Mouse (Mus musculus) thymus, postnatal 4 days (tissue): Measurements from ENCODE around the gene Dmbt1.
"Not testable (repeated sequence)": the region's sequence is repeated elsewhere in the genome, so short reads cannot be mapped to it uniquely, and the experiment has no call there.

Experiments
- DNase-seq: peaks from one replicate; pipeline ENCODE4 v3.0.0; 2021

The Dmbt1 gene

DNA sequence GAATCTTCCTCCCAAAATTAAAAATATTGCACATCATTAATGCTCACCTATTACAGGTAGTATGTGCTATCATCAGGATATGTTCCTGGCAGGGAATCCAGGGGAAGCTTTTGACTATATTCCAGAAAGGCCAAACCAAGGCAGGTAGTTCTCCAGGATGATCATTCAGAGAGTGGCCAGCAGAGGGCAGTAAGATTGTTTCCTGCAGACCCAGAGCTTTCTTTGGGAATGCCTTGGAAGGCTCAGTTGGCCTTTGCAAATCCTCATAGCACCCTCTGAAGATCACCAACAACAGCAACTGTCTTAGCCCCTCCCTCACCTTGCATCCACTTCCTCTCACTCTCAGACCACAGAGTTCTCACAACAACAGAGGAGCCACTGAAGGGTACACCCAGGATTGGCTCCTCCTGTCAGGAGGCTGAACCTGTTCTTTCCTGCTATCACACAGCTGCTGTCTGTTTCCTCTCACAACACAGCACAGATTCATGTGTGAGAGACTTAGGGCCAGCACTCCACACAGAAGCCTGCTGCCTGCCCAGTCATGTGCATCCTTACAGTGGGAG is 23.0 kb downstream of the Dmbt1 start:
- peak; percentile 38 for DNase-seq

DNA sequence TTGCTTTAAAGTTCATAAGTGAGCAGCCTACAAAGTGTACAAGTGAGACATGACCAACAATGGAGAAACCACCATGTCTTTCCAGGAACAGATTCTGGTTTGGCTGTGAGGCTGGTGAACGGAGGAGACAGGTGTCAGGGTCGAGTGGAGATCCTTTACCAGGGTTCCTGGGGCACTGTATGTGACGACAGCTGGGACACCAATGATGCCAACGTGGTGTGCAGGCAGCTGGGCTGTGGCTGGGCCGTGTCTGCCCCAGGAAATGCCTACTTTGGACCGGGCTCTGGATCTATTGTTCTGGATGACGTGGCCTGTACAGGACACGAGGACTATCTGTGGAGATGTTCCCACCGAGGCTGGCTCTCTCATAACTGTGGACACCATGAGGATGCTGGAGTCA is 26.1 kb downstream of the Dmbt1 start:
- not testable (repeated sequence) for DNase-seq

DNA sequence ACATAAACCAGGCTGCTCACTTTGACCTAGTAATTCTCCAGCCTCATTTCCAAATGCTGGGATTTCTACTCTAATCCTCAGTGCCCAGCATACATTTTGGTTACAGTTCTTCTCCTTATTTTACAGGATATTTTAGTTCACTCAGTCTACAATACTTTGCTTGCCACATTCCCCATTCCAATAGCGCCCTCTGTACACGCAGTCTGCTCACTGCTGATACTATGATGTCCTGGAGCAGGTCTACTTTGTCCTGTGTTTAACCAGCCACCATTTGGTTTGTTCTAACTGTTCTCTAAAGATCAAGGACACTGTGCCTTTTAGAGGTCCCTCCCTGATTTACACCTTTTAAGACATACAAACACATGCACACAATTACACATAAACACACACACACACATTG is 28.0 kb downstream of the Dmbt1 start:
- peak; percentile 67 for DNase-seq

DNA sequence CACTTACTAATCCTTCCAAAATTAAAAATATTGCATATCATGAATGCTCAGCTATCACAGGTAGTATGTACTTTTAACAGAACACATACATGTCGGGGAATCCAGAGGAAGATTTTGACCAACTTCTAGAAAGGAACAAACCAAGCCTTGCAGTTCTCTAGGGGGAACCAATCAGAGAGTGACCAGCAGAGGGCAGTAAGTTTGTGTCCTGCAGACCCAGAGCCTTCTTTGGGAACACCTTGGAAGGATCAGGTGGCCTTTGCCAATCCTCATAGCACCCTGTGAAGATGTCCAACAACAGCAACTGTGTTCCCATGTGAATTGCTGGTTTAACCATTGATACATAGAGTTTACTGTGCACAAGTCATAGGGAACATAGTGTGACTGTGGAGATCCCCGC is 30.7 kb downstream of the Dmbt1 start:
- peak; percentile 57 for DNase-seq

DNA sequence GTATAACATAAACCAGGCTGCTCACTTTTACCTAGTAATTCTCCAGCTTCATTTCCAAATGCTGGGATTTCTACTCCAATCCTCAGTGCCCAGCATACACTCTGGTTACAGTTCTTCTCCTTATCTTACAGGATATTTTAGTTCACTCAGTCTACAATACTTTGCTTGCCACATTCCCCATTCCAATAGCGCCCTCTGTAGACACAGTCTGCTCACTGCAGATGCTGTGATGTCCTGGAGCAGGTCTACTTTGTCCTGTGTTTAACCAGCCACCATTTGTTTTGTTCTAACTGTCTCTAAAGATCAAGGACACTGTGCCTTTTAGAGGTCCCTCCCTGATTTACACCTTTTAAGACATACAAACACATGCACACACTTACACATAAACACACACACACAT is 36.3 kb downstream of the Dmbt1 start:
- DNase-seq: peak; percentile 80

DNA sequence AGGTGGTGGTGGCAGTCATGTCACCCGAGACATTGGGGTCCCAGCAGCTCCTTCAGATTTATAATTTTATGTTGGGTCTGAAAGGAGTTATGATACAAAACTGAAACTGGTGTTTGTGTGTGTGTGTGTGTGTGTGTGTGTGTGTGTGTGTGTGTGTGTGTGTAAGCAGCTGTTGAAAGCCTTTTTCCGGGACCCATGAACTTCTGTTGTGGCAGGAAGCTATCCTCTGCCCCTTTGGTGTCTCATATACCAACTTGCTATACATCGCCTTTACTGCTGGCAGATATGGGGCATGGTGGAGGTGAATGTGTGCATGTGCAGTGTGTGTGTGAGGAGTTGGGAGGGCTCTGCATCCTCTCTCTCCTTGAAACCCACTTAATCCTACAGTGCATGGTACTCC is 41.6 kb downstream of the Dmbt1 start:
- peak; percentile 70 for DNase-seq

DNA sequence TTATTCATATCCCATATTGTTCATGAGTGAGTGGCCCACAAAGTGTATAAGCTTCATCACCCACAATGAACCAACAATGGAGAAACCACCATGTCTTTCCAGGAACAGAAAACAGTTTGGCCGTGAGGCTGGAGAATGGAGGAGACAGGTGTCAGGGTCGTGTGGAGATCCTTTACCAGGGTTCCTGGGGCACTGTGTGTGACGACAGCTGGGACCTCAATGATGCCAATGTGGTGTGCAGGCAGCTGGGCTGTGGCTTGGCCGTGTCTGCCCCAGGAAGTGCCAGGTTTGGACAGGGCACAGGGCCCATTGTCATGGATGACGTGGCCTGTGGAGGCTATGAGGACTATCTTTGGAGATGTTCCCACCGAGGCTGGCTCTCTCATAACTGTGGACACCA is 42.2 kb downstream of the Dmbt1 start:
- peak; percentile 24 for DNase-seq

DNA sequence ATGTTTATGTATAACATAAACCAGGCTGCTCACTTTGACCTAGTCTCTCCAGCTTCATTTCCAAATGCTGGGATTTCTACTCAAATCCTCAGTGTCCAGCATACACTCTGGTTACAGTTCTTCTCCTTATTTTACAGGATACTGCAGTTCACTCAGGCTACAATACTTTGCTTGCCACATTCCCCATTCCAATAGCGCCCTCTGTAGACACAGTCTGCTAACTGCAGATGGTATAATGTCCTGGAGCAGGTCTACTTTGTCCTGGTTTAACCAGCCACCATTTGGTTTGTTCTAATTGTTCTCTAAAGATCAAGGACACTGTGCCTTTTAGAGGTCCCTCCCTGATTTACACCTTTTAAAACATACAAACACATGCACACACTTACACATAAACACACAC is 44.1 kb downstream of the Dmbt1 start:
- peak; percentile 78 for DNase-seq

DNA sequence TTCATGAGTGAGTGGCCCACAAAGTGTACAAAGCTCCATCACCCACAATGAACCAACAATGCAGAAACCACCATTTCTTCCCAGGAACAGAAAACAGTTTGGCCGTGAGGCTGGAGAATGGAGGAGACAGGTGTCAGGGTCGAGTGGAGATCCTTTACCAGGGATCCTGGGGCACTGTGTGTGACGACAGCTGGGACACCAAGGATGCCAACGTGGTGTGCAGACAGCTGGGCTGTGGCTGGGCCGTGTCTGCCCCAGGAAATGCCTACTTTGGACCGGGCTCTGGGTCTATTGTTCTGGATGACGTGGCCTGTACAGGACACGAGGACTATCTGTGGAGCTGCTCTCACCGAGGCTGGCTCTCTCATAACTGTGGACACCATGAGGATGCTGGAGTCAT is 50.5 kb downstream of the Dmbt1 start:
- not testable (repeated sequence) for DNase-seq

DNA sequence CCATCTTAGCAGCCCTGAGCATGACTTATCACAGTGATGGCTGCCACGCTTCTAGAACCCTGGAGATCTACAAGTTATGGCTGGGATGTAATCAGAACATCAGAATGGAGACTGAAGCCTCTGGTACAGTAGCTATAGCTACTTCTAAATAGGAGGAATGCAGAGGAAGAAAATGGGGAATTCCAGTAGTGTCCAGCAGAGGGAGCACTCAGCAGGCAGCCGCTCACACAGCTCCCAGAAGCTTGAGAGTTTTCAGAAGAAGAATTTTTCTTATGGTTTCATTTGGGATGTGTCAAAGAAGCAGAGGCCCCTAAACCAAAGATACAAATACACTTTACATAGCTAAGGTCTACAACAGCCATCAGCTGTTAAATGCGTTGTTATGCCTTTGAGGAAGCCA is 80.6 kb downstream of the Dmbt1 start:
- peak; percentile 74 for DNase-seq

DNA sequence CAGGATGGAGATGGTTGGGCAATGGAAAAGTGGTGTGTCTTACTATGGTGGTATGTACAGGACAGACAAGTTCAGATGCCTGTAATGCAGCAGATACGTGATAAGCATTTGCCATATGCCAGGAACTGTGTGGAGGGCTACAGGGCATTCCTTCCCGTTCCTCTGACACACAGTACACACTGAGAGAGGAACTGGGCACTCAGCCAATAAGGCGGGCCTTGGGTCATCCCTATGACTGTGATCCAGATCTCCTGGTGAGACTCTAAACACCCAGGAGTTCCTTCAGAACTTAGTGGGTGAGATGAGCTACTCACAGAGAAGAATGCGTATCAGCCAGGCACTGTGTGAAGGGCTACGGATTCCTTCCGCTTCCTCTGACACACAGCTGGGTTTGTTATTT is 81.8 kb downstream of the Dmbt1 start:
- DNase-seq: no peak

DNA sequence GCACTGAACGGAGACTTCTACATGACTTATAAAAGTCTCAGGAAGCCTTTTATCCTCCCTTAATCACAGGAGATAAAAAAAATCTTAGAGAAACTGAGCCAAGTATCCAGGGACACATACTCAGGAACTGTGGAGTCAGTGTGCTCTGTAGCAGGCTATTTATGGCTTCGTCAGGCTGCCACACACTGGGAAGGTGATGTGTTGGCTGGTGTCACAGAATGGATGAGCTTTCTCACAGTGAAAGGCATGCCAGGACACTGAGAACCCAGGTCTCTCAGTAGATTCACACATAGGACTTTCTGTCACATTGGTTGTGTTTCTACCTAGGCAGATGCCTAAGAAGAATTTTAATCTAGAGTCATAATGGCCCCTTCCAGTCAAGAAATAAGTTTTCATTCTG is 82.6 kb downstream of the Dmbt1 start:
- no peak for DNase-seq

DNA sequence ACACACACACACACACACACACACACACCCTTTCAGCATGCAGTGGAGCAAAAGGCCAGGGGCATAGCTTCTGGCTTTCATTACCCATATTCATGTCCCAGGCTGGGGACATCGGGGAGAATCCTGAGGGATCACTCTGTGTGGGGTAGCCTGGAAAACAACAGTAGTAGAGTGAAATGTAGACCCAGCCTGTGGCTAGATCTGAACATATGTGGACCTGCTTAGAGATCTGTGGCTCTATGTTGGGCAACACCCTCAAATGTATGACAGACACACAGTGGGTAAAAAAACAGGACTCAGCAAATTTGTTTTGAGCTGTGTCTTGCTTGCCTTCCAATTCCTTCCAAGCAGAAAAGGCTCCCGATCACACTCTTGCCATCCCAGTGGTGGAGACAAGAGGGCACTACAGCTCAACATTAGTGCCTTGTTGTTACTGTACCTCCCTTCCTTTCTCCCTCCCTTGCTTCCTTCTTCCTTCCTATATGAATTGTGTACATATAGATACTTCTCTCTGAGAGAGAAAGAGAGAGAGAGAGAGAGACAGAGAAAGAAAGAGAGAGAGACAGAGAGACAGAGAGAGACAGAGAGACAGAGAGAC is 90.5 kb downstream of the Dmbt1 start:
- peak; percentile 14 for DNase-seq

DNA sequence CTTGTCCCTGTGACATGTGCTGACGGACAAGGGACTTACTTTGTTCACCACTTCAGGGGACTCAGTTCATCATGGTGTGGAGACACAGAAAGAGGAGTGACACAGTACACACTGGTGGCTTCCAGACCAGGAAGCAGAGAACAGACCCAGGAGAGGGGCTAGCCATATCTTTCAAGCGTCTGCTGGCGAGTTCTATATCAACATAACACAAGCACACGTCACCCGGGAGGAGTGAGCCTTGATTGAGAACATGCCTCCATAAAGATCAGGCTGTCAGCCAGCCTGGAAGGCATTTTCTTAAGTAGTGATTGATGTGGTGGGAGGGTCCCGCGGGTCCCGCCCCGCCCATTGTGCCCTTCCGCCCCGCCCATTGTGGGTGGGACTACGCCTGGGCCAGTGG is 98.2 kb downstream of the Dmbt1 start:
- DNase-seq: no peak

DNA sequence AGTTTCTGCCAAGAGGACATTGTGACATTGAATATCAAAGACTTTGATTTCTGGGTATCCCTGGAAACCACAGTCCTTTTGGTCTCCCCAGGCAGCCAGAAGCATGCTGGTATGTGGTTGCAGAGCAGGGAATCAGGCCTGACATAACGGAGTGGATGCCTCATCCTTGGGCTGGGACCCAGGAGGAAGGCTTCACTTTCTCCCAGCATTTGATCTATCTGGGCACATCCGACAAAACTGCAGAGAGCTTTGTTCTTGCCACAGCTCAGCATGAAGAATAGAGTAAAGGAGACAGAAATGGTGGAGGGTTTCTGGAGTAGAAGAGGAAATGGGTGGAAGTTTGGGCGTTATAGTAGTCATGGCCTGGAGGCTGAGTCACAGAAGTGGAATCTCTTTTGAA is 101.3 kb downstream of the Dmbt1 start:
- no peak for DNase-seq

DNA sequence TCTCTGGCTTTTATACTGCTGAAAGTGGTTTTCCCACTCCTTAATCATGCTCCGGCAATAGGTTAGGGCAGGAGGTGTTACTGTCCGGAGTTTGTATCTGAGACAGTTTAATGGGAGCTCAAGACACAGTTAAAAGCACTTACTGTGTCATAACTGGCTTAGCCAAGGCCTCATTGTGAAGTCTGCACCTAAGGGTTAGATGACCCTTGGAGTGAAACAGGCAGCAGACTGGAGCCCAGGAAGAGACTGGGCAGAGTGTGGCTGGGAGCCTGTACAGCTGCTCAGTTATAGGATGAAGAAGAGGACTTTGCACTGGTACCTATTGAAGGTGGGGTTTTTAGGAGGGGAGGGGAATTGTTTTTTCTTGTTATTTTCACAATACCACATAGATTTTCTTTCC is 114.4 kb downstream of the Dmbt1 start, which contains the start of gene 4933402N03Rik:
Gene 4933402N03Rik (minus strand): TSS at position 101 of the 400 bp plus-strand sequence.
- no peak for DNase-seq

DNA sequence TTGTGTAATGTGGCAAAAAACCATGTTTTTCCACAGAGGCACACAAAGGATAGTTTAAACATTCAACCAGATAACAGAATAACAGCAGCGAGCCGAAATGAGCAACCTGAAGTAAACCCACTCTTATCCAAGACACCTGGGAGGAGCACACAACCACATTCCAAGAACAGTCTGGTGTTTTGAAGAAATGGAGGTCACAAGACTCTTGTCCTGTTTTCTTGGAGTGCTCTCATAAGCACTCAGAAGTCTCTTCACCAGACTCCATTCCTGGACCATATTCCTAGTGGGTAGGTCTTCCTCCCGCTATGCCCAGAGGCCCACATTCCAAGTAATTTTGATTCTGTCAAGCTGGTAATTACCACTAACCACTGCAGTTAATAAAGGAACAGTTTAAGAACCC is 118.3 kb downstream of the Dmbt1 start:
- DNase-seq: no peak

DNA sequence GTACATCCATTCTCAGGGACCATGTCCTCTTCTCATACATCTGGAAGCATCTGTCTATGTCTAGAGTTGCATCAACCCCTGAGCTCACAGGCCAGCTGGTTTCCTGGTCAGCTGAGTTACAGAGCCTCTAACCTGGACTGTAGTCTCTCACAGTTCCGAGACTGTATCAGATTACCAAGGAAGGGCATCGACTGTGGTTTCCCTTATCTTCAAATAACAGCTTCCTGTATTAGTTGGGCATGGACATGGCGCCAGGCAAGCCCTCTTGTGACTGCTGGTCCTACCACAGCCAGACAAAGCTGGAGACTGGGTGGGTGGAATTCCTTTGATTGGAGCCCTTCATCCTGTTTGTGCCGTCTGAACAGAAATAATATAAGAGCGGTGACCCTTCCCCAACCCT is 121.2 kb downstream of the Dmbt1 start:
- no peak for DNase-seq

DNA sequence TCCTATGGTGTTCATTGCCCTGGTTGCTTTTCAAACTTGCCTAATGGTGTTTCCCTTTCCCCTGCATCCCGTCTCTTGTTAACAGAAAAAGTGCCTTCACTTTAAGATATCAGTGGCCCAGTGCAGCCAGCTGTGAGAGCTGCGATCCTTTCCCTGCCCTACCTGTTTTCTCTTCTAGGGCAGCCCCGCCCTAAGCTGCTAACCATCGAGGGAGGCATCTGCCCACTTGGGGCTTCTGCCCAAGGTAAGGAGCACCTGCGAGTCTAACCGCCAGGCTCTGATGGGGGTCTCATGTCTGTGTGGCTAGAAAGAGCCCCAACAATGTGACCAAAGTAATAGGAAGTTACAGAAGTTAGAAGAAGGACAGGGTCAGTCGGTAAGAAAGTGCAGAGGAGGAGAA is 130.4 kb downstream of the Dmbt1 start:
- peak; percentile 28 for DNase-seq

DNA sequence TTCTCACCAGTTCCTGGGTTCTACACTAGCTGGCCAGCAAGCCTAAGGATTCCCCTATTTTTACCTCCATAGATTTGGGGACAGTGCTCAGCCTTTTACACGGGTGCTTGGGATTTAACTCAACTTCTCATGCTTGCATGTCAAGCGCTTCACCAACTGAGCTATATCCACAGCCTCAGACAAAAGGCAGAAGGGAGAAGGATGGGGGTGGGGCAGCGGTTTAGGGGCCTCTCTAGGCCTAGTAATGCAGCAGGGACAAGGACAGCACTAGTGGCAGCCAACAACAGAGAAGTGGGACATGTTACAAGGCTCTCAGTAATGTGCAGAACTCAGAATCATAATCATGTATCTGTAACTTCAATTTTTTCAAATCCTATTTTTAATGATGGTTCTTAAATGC is 135.9 kb downstream of the Dmbt1 start:
- DNase-seq: peak; percentile 65

DNA sequence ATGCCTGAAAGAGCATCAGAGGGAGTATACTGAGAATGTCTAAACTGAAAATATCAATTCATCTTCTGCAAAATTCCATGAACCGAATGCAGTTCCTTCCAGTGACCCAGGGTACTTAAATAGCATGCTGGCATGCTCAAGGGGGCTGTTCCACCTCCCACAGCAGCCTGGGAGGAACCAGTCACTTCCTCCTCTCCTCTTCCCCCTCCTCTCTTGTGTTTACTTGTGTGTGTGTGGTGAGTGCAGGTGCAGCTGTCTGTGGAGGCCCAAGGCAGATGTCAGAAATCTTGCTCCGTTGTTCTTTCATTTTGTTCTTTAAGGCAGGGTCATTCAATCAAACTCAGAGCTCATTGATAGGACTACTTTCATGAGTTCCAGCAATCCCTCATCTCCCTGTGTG is 137.2 kb downstream of the Dmbt1 start:
- peak; percentile 51 for DNase-seq
